Mouse (Mus musculus): ENCODE results near the gene Mgmt.

- no peak for TF ChIP-seq CTCF (IDR thresholded peaks at IDR 0.05; ENCODE audit: extremely low read depth, insufficient read depth, insufficient read length, insufficient replicate concordance)
- TF ChIP-seq POLR2A (IDR thresholded peaks at IDR 0.05; ENCODE audit: low read depth, low read length), result no peak
Measured at GRCm38 (mm10) chr7:137074324-137074723, 179.9 kb downstream of the Mgmt start.
